Mouse (Mus musculus) A20 (cell line): Measurements from ENCODE around the gene Gm49318.

Experiments
- DNase-seq: peaks from one replicate; pipeline ENCODE4 v3.0.0-alpha.2; 2011; ENCODE audit warnings: low read depth, low spot score

Gm49318 gene

GRCm38 (mm10) chr9:22069881-22070553, 1.0 kb downstream of the Gm49318 start:
- DNase-seq, result no peak

GRCm38 (mm10) chr9:22067195-22067594, 3.9 kb downstream of the Gm49318 start:
- DNase-seq, result no peak

- peak; percentile 24 for DNase-seq
These were observed 4.6 kb downstream of the Gm49318 start for GRCm38 (mm10) chr9:22066433-22066832.

GRCm38 (mm10) chr9:22065642-22066041, 5.4 kb downstream of the Gm49318 start:
- DNase-seq, result no peak

GRCm38 (mm10) chr9:22064341-22064740, 6.7 kb downstream of the Gm49318 start:
- no peak for DNase-seq

GRCm38 (mm10) chr9:22061339-22061738, 9.7 kb downstream of the Gm49318 start:
- DNase-seq, result no peak

GRCm38 (mm10) chr9:22058011-22058424, 13.0 kb downstream of the Gm49318 start:
- DNase-seq, result no peak

GRCm38 (mm10) chr9:22057031-22057517, 14.0 kb downstream of the Gm49318 start:
- DNase-seq, result no peak

- no peak for DNase-seq
These were observed 14.7 kb downstream of the Gm49318 start for GRCm38 (mm10) chr9:22056303-22056910.

- no peak for DNase-seq
These were observed 15.3 kb downstream of the Gm49318 start for GRCm38 (mm10) chr9:22055713-22056112.

GRCm38 (mm10) chr9:22054411-22055076, 16.5 kb downstream of the Gm49318 start:
- peak; percentile 85 for DNase-seq

- DNase-seq, result no peak
These were observed 17.4 kb downstream of the Gm49318 start for GRCm38 (mm10) chr9:22053657-22054056.

- no peak for DNase-seq
These were observed 19.2 kb downstream of the Gm49318 start, which contains the start of gene Elavl3 for GRCm38 (mm10) chr9:22051958-22052254. TSS of gene Elavl3 (minus strand) at chr9:22052023.

GRCm38 (mm10) chr9:22051161-22051957, 19.7 kb downstream of the Gm49318 start:
- DNase-seq, result no peak

GRCm38 (mm10) chr9:22050351-22050889, 20.6 kb downstream of the Gm49318 start:
- no peak for DNase-seq

GRCm38 (mm10) chr9:22049721-22050270, 21.3 kb downstream of the Gm49318 start:
- DNase-seq, result no peak

GRCm38 (mm10) chr9:22049315-22049714, 21.7 kb downstream of the Gm49318 start:
- no peak for DNase-seq

- no peak for DNase-seq
These were observed 23.7 kb downstream of the Gm49318 start for GRCm38 (mm10) chr9:22047329-22047728.

- no peak for DNase-seq
These were observed 29.2 kb downstream of the Gm49318 start for GRCm38 (mm10) chr9:22041832-22042231.

GRCm38 (mm10) chr9:22037826-22038225, 33.2 kb downstream of the Gm49318 start:
- no peak for DNase-seq

- no peak for DNase-seq
These were observed 35.6 kb downstream of the Gm49318 start for GRCm38 (mm10) chr9:22035300-22036044.
